Mouse (Mus musculus): ENCODE measurements at regions not wholly inside any gene's neighbourhood (a gene's known extent, or its start where the extent isn't known, plus 50 kb on each side); places are given as distances from the start of the nearest gene placed in this dataset.

DNA sequence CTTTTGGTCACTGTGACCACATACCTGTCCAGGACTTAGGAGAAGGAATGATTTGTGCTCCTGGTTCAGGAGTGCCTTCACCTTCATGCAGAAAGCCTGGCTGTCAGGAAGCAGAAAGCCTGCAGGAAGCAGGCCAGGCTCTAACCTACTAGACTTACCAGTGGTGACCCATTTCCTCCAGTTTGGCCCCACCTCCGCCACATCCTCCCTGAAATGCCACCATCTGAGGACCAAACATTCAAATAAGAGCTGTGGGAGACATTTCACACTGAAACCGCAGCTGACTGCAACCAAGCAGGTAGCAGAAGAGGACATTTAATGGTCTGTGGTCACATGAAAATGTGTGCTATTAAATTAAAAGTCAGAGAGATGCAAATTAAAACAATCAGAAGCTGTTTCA lies 50.3 kb upstream of the Armc2 start:
- no peak for DNase-seq (ENCODE audit: low spot score in 2 of 2)
